Mouse (Mus musculus) heart, embryonic 10.5 days (tissue): ENCODE results near the gene Dlx3. TPM values are rescaled to one million over a fixed set of nuclear protein-coding genes. Genes with fewer than 3 reads are reported as not detected.

Experiments
- DNase-seq: peaks from one replicate; pipeline ENCODE4 v3.0.0-alpha.2; 2017; ENCODE audit warnings: low spot score
- H3K27ac ChIP-seq: fragments of 300-500 bp; sonication (generic); 2 replicates; pipeline ENCODE4 v1.5.1; 2016; ENCODE audit warnings: mild to moderate bottlenecking
- H3K27me3 ChIP-seq: fragments of 300-500 bp; sonication (generic); 2 replicates; pipeline ENCODE4 v1.6.1; 2016; ENCODE audit warnings: mild to moderate bottlenecking; ENCODE audit not compliant: poor library complexity, insufficient read depth, severe bottlenecking
- H3K36me3 ChIP-seq: fragments of 300-500 bp; sonication (generic); 2 replicates; pipeline ENCODE4 v1.6.1; 2016; ENCODE audit warnings: mild to moderate bottlenecking, moderate library complexity
- H3K4me1 ChIP-seq: fragments of 300-500 bp; sonication (generic); 2 replicates; pipeline ENCODE4 v1.6.1; 2016; ENCODE audit warnings: mild to moderate bottlenecking
- H3K4me3 ChIP-seq: fragments of 300-500 bp; sonication (generic); 2 replicates; pipeline ENCODE4 v1.5.1; 2016; ENCODE audit warnings: mild to moderate bottlenecking, moderate library complexity
- H3K9me3 ChIP-seq: fragments of 300-500 bp; sonication (generic); 2 replicates; pipeline ENCODE4 v1.6.1; 2016; ENCODE audit warnings: mild to moderate bottlenecking, moderate library complexity
- WGBS: fragments of 180-500 bp; shearing (Covaris S2); methylation state at CpG from one replicate; pipeline ENCODE4 v1.1.7; 2016; 5-methylcytosine and 5-hydroxymethylcytosine counted together
- polyA plus RNA-seq: library from polyadenylated mRNA; unstranded; fragments of >200 nt; fragmentation: Nextera tagmentation; extraction: Ambion mirVana; gene quantifications from 2 replicates; pipeline ENCODE4 v1.2.1, GENCODE M21; 2016

Dlx3 gene
- polyA plus RNA-seq, 1 experiment from 2014 or later = 3.2 TPM

DNA sequence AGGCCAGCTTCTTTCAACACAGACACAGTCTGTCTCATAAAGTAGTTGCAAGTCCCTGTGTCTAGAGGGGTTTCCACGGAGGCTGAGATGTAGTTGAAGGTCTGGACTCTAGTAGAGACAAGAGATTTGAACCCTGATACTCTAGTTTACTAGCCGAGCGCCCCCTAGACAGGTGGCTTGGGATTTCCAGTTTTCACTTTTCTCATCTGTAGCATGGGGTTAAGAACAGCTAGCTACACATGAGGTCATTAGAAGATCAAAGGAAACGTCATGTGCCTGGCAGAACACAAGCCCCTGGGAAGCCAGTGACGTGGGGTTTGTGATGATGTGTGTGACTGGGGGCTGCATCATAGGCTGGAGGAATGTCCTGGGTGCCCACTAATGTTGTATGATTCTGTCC, 37.4 kb downstream of the Dlx3 start:
- no peaks in the 10 kb centered on the region; the same call in 1 of the 2 replicates for H3K4me1 ChIP-seq
- no peaks in the 10 kb centered on the region for H3K9me3 ChIP-seq
- DNase-seq = no peak
- no peak overlapping the region for H3K4me3 ChIP-seq
- H3K27ac ChIP-seq = no peak overlapping the region
- WGBS = 54% methylated on average over 5 of the region's 5 CpGs
- H3K27me3 ChIP-seq = peaks cover 84% of the 10 kb centered on the region
- no peaks in the 10 kb centered on the region for H3K36me3 ChIP-seq

DNA sequence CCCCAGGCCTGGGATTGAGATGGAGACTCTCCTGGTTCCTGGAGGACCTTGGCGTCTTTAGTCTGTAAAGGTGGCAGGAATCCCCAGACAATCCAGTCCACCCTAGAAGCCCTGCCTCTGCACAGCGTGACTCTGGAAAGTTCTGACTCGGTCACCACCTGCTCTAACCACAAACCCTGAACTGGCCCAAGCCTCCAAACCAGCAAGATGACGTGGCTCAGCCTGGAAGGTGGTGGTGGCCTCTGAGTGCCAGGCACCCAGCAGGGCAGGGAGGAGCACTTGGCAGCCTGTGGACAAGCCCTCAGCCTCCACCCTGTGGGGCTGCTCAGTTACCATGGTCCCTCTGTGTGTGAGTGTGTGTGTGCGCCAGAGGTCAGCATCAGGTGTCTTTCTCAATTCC, 38.0 kb downstream of the Dlx3 start:
- H3K27me3 ChIP-seq = peaks cover 83% of the 10 kb centered on the region
- 67% methylated on average over 5 of the region's 5 CpGs for WGBS
- H3K27ac ChIP-seq = no peak overlapping the region
- H3K4me3 ChIP-seq = no peak overlapping the region
- H3K9me3 ChIP-seq = no peaks in the 10 kb centered on the region
- H3K36me3 ChIP-seq = no peaks in the 10 kb centered on the region
- no peaks in the 10 kb centered on the region; the same call in 1 of the 2 replicates for H3K4me1 ChIP-seq
- no peak for DNase-seq

DNA sequence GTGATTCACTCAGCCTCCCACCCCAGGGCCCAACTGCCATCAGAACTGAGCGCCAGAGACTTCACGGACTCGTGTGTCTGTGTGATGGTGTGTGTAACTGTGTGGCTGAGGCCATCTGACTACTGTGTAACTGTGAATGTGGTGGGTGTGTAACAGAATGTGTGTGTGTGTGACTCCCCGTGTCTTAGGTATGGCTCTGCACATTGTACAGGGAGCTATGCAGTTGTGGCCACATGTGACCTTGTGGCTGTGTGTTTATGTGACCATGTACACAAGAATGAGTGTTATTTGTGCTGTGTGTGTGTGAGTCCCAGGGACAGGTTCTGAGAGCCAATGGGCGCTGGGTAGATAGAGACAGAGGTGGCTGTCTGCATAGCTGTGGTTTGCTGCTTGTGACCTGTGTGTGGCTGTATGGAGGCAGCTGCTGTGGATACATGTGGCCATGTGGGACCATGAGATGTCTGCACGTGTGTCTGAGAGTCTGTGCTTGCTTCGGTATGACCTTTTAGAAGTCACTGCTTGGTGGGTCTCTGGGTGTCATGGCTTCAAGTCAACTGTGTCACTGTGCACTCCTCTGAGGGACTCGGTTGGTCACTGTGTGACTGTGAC, 39.9 kb downstream of the Dlx3 start:
- H3K27ac ChIP-seq = no peak overlapping the region

DNA sequence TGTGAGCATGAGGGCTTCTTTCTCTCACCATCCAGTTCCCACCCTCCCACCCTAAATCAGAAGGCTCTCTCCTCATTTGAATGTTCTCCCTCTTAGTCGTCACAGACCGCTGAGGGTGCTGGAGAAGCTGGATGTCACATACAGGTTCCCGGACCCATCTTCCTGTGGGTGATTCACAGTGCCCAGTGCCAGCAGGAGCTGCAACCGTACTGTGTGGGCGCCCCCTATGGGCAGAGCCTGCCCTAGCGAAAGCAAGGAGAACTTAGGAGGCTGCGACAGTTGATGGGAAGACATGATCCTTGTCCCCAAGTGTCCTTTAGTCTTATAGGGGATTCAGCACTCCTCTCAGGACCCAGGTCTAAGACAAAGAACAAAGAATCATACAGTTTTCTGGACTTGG, 40.8 kb downstream of the Dlx3 start:
- peaks cover 2% of the 10 kb centered on the region; the same call in 1 of the 2 replicates for H3K4me1 ChIP-seq
- WGBS = 40% methylated on average over 7 of the region's 7 CpGs
- no peak overlapping the region for H3K27ac ChIP-seq
- no peak for DNase-seq
- no peak overlapping the region for H3K4me3 ChIP-seq
- no peaks in the 10 kb centered on the region for H3K9me3 ChIP-seq
- no peaks in the 10 kb centered on the region for H3K36me3 ChIP-seq
- H3K27me3 ChIP-seq = peaks cover 63% of the 10 kb centered on the region

More for the DNA sequence above, 39.9 kb downstream of the Dlx3 start:
- Histone ChIP-seq H3K4me1 (no peaks in the 10 kb centered on the region), H3K9me3 (no peaks in the 10 kb centered on the region), H3K36me3 (no peaks in the 10 kb centered on the region), H3K4me3 (no peak overlapping the region), H3K27me3 (peaks cover 71% of the 10 kb centered on the region)
- WGBS = 77% methylated on average over 8 of the region's 8 CpGs
- no peak for DNase-seq

DNA sequence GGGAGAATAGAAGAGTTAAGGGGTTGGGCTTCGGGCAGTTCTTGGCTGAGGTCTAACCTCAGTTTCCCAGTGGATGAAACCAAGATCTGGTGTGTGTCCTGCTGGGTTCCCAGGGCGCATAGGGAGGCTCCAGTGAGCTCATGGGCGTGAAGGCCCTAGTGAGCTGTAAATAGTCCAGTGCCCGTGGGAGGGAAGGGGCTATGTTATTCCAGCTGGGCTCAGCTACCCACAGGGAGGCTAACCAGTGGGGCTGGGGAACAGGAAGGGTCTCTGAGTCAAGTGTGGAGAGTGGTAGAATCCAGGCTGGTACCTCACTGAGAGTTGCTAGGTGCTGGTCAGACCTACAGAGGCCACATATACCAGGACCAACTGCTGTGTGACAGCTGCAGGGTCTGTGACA, 41.8 kb downstream of the Dlx3 start:
- Histone ChIP-seq H3K4me3 (no peak overlapping the region), H3K9me3 (no peaks in the 10 kb centered on the region), H3K4me1 (peaks cover 6% of the 10 kb centered on the region; the same call in 1 of the 2 replicates), H3K27ac (no peak overlapping the region), H3K36me3 (no peaks in the 10 kb centered on the region), H3K27me3 (peaks cover 56% of the 10 kb centered on the region)
- WGBS = 66% methylated on average over 4 of the region's 4 CpGs
- no peak for DNase-seq

DNA sequence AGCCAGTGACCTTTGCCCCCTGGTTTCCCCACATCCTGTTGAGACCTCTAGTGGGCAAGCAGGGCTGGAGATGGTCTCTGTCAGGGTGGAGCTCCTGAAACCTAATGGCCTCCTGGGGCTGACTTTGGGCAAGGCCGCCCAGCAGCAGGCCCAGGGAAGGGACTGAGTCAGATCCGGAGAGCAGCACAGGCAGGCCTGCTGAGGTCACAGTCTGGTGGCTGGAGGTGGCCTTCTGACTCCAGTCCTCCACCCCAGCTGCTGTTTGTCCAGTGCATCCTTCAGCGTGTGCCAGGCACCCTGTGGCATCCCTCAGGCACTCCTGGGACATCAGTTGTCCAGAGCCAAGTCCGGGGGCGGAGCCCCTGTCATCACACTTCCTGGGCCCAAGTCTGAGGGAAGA, 45.9 kb downstream of the Dlx3 start:
- WGBS = 75% methylated on average over 5 of the region's 5 CpGs
- Histone ChIP-seq H3K27ac (no peak overlapping the region), H3K4me1 (peaks cover 6% of the 10 kb centered on the region; the same call in 1 of the 2 replicates), H3K36me3 (no peaks in the 10 kb centered on the region), H3K4me3 (no peak overlapping the region), H3K27me3 (peaks cover 37% of the 10 kb centered on the region), H3K9me3 (no peaks in the 10 kb centered on the region)
- no peak for DNase-seq

Other genes with a start within 250 kb of the Dlx3 start
- 146 and 311 TPM in 2 replicates for gene Col1a1, start 183.9 kb upstream of the Dlx3 start, polyA plus RNA-seq
- 0.22 TPM in 1 of 2 replicates, not detected in the other for gene Hils1, start 152.5 kb upstream of the Dlx3 start, polyA plus RNA-seq
- 12.5 and 25.8 TPM in 2 replicates for gene Sgca, start 143.8 kb upstream of the Dlx3 start, polyA plus RNA-seq
- 8.5 and 12.5 TPM in 2 replicates for gene Ppp1r9b, start 129.1 kb upstream of the Dlx3 start, polyA plus RNA-seq
- 15.1 and 18.8 TPM in 2 replicates for gene Samd14, start 110.2 kb upstream of the Dlx3 start, polyA plus RNA-seq
- 27.4 and 41.1 TPM in 2 replicates for gene Pdk2, start 78.8 kb upstream of the Dlx3 start, polyA plus RNA-seq
- gene Itga3, start 43.3 kb upstream of the Dlx3 start, polyA plus RNA-seq = 11.5 and 13.8 TPM in 2 replicates
- 0.43 and 1.2 TPM in 2 replicates for gene Dlx4, start 26.1 kb downstream of the Dlx3 start, polyA plus RNA-seq
- gene Tac4, start 141.4 kb downstream of the Dlx3 start, polyA plus RNA-seq = not detected in 2 replicates
- gene Kat7, start 190.1 kb downstream of the Dlx3 start, polyA plus RNA-seq = 66.0 and 68.5 TPM in 2 replicates
- gene Fam117a, start 216.9 kb downstream of the Dlx3 start, polyA plus RNA-seq = 8.2 and 10.7 TPM in 2 replicates